Mouse (Mus musculus) embryonic fibroblast, embryonic 13.5 days (primary cell): Measurements from ENCODE around the gene Dmxl2.

Source experiments
- CTCF ChIP-seq: IDR thresholded peaks from 2 replicates; pipeline ENCODE4 v1.5.1; 2011; ENCODE audit warnings: mild to moderate bottlenecking, control low read depth, low read length, moderate library complexity, borderline replicate concordance; ENCODE audit not compliant: insufficient read depth
- POLR2A ChIP-seq: IDR thresholded peaks from 2 replicates; pipeline ENCODE4 v1.6.1; 2011; ENCODE audit warnings: low read depth, mild to moderate bottlenecking, control low read depth, low read length, moderate library complexity

DNA sequence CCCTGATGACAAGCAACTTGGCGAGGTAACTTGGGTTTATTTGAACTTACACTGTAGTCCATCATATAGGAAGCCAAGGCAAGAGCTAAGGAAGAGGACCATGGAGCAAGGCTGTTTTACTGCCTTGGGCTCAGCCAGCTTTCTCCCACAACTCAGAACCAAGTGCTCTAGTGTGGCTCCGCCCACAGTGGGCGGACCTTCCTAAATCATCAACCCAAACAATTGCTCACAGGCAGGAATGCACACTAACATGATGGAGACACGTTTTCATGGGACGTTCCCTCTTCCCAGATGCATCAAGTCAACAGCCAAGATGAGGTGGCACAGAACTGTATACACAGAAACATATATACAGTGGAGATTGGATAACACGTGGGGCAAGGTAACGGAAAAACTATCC lies 159.4 kb downstream of the Dmxl2 start:
- no peak for TF ChIP-seq POLR2A
- no peak for TF ChIP-seq CTCF
